Mouse (Mus musculus) kidney, postnatal 0 days (tissue): Measurements from ENCODE around the gene Tepsin. TPM values are rescaled to one million over a fixed set of nuclear protein-coding genes. Genes with fewer than 3 reads are reported as not detected.

ENCODE experiments used
- ATAC-seq: fragments of 200-750 bp; cut with Nextera tagmentation; replicated peaks from 2 replicates; pipeline ENCODE4 v1.8.0; 2017; ENCODE audit warnings: low read depth, moderate number of reproducible peaks, moderate TSS enrichment, moderate library complexity; ENCODE audit not compliant: low FRiP score
- DNase-seq: peaks from one replicate; pipeline ENCODE4 v3.0.0-alpha.2; 2016; ENCODE audit warnings: low spot score
- H3K27ac ChIP-seq: fragments of 300-500 bp; sonication (generic); 2 replicates; pipeline ENCODE4 v1.5.1; 2014; ENCODE audit warnings: mild to moderate bottlenecking
- H3K27me3 ChIP-seq: fragments of 300-500 bp; sonication (generic); 2 replicates; pipeline ENCODE4 v1.6.1; 2014; ENCODE audit warnings: low read length, mixed read lengths; ENCODE audit not compliant: insufficient read depth
- H3K36me3 ChIP-seq: fragments of 300-500 bp; sonication (generic); 2 replicates; pipeline ENCODE4 v1.6.1; 2014; ENCODE audit warnings: low read length, mixed read lengths; ENCODE audit not compliant: insufficient read depth
- H3K4me1 ChIP-seq: fragments of 300-500 bp; sonication (generic); replicated peaks from 2 replicates; pipeline ENCODE4 v1.6.1; 2014; ENCODE audit warnings: antibody characterized with exemption, low read length, mixed read lengths; ENCODE audit not compliant: insufficient read depth
- H3K4me2 ChIP-seq: fragments of 300-500 bp; sonication (generic); 2 replicates; pipeline ENCODE4 v1.6.1; 2014; ENCODE audit warnings: mild to moderate bottlenecking, low read length, moderate library complexity, mixed read lengths
- H3K4me3 ChIP-seq: fragments of 300-500 bp; sonication (generic); replicated peaks from 2 replicates; pipeline ENCODE4 v1.5.1; 2014; ENCODE audit warnings: low read depth, low read length
- H3K9ac ChIP-seq: fragments of 300-500 bp; sonication (generic); 2 replicates; pipeline ENCODE4 v1.6.1; 2014; ENCODE audit warnings: low read depth, low read length
- H3K9me3 ChIP-seq: fragments of 300-500 bp; sonication (generic); replicated peaks from 2 replicates; pipeline ENCODE4 v1.6.1; 2016; ENCODE audit warnings: low read length, inconsistent platforms, mixed read lengths
- CTCF ChIP-seq: IDR thresholded peaks from 2 replicates; pipeline ENCODE4 v1.5.1; 2016; ENCODE audit warnings: antibody characterized with exemption, low read depth, mild to moderate bottlenecking, moderate library complexity
- WGBS: fragments of 180-500 bp; shearing (Covaris S2); extraction: QIAGEN DNeasy Blood & Tissue Kit; methylation state at CpG from one replicate; pipeline ENCODE4 v1.1.7; 2014; 5-methylcytosine and 5-hydroxymethylcytosine counted together
- polyA plus RNA-seq: library from polyadenylated mRNA; unstranded; fragments of >200 nt; fragmentation: Nextera tagmentation; extraction: Ambion mirVana; gene quantifications from 2 replicates; pipeline ENCODE4 v1.2.1, GENCODE M21; 2015

Gene Tepsin
- polyA plus RNA-seq, 1 experiment from 2014 or later, result 10.8 TPM

DNA sequence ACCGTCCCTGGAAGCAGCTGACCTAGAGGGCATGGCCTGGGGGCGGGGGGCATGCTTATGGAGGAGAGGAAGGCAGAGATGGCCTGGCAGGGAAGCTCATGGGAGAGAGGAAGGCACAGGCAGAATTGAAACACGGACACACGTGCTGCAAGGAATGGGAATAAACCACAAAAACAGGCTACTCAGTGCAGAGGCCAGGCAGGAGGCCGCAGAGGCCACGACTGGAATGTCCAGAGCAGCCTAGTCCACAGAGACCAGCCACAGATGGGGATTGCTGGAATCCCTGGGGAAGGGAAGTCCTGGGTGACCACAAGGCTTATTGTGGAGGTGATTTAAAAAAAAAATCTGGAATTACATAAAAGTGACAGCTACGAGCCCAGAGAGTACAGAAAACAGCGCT lies 49.5 kb downstream of the Tepsin start:
- ATAC-seq (no peak), DNase-seq (no peak)
- WGBS, result 70% methylated on average over 8 of the region's 8 CpGs

DNA sequence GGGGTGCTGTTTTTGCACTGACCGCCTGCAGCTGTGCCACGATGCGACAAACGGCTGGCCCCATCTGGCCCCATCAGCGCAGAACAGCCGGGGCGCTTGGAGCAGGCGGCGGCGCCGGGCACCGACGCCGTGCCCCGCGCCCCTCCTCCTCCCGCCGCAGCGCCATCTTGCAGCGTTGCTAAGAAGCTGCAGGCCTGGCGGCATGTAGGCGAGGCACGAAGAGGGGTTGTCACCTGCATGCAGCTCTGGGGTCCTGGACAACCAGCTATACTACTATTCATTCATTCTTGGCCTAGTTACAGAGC lies 50.3 kb downstream of the Tepsin start:
- no peaks in the 10 kb centered on the region for H3K36me3 ChIP-seq
- 5% methylated on average over 23 of the region's 23 CpGs for WGBS
- peaks cover 22% of the 10 kb centered on the region for H3K4me1 ChIP-seq
- H3K27me3 ChIP-seq, result peaks cover 12% of the 10 kb centered on the region; the same call in 1 of the 2 replicates
- no peak overlapping the region for H3K27ac ChIP-seq
- TF ChIP-seq CTCF, result peak; percentile 32; the same call in 1 of the 2 replicates
- ATAC-seq (no peak), DNase-seq (no peak)
- H3K4me3 ChIP-seq, result no peak overlapping the region
- peak overlapping the region; percentile 96 for H3K4me2 ChIP-seq
- H3K9ac ChIP-seq, result no peak overlapping the region
- H3K9me3 ChIP-seq, result no peaks in the 10 kb centered on the region

More for the DNA sequence above, 49.5 kb downstream of the Tepsin start:
- Histone ChIP-seq H3K27ac (no peak overlapping the region), H3K4me1 (peaks cover 22% of the 10 kb centered on the region), H3K9ac (no peak overlapping the region), H3K4me3 (no peak overlapping the region), H3K36me3 (no peaks in the 10 kb centered on the region), H3K4me2 (no peak overlapping the region), H3K9me3 (no peaks in the 10 kb centered on the region), H3K27me3 (peaks cover 12% of the 10 kb centered on the region; the same call in 1 of the 2 replicates)
- TF ChIP-seq CTCF, result no peak

DNA sequence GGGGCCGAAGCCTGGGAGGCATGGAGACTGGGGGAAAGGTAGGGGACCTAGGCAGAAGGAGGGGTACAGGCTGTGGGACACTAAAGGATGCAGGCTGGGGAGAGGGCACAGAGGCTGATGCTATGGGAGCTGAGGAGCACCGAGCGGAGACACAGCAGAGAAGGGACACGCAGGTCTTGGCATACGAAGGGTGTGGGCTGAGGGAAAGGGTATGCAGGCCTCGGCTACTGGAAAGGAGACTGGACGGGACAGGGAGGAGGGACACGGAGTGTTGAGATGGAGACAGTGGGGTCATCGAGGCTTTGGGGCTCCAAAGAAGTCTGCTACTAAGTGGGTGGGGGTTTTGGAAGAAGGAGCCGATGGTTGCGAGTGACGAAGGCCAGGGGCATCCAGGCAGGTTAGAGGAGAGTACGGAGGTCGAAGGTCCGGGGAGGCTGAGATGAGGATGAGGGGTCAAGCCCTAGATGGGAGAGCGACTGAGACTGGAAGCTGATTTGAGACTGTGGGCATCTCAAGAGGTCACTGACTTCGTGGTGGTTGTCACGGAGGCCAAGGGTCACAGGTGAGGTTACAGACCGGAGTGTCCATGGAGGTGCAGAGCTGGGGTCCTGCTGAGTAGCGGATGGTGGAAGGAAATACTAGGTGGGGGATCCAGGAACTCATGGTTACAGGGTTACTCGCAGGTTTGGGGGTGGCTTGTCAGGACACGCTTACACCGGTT lies 50.8 kb downstream of the Tepsin start:
- 20% methylated on average over 23 of the region's 23 CpGs for WGBS
- peak overlapping the region; percentile 96 for H3K4me2 ChIP-seq
- DNase-seq (no peak), ATAC-seq (no peak)
- H3K4me3 ChIP-seq, result peak overlapping the region; percentile 50; the same call in 1 of the 2 replicates
- H3K9me3 ChIP-seq, result no peaks in the 10 kb centered on the region
- H3K27me3 ChIP-seq, result peaks cover 12% of the 10 kb centered on the region; the same call in 1 of the 2 replicates
- peak overlapping the region; percentile 65; the same call in 1 of the 2 replicates for H3K9ac ChIP-seq
- H3K36me3 ChIP-seq, result no peaks in the 10 kb centered on the region
- no peak overlapping the region for H3K27ac ChIP-seq
- no peak for TF ChIP-seq CTCF
- H3K4me1 ChIP-seq, result peaks cover 22% of the 10 kb centered on the region

DNA sequence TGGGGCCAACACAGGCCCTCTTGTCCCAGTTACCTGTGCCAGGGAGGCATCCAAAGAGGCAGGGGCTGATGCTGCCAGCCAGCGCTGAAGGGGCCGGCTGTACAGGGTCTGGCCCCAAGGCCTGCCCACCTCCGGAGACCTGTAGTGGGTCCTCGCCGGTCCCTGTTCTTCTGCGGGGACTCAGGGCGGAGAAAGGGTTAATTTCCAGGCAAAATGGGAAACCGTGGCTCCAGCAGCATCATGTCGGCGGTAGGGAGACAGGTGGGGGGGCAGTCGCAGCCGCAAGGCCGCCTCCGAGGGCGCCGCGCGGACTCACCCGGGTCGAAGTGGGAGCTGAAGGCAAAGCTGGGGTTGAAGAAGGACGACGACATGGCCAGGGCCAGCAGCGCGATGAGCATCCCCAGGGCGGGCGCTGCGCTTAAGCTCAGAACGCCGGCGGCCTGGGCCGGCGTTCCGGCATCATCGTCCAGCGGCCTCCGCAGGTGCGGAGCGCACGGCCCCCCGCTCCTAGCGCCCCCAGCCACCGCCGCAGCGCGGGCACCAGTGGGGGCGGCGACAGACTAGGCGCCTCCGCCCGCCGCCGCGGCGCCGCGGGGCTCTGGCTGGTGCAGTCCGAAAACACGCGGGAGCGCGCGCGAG lies 51.9 kb downstream of the Tepsin start, which contains the start of gene Aatk:
Aatk (minus strand) TSS at position 615 of the 639 bp plus-strand sequence.
- DNase-seq, result no peak
- peaks cover 12% of the 10 kb centered on the region; the same call in 1 of the 2 replicates for H3K27me3 ChIP-seq
- H3K36me3 ChIP-seq, result no peaks in the 10 kb centered on the region
- no peak for ATAC-seq
- H3K9me3 ChIP-seq, result no peaks in the 10 kb centered on the region
- peak within 1 kb of the TSS; percentile 50 for H3K4me3 ChIP-seq
- H3K4me2 ChIP-seq, result peak within 1 kb of the TSS; percentile 96
- peak within 1 kb of the TSS; percentile 8; the same call in 1 of the 2 replicates for H3K27ac ChIP-seq
- H3K9ac ChIP-seq, result peak within 1 kb of the TSS; percentile 65
- H3K4me1 ChIP-seq, result peaks cover 22% of the 10 kb centered on the region
- TF ChIP-seq CTCF, result no peak
- 3% methylated on average over 49 of the region's 63 CpGs for WGBS

DNA sequence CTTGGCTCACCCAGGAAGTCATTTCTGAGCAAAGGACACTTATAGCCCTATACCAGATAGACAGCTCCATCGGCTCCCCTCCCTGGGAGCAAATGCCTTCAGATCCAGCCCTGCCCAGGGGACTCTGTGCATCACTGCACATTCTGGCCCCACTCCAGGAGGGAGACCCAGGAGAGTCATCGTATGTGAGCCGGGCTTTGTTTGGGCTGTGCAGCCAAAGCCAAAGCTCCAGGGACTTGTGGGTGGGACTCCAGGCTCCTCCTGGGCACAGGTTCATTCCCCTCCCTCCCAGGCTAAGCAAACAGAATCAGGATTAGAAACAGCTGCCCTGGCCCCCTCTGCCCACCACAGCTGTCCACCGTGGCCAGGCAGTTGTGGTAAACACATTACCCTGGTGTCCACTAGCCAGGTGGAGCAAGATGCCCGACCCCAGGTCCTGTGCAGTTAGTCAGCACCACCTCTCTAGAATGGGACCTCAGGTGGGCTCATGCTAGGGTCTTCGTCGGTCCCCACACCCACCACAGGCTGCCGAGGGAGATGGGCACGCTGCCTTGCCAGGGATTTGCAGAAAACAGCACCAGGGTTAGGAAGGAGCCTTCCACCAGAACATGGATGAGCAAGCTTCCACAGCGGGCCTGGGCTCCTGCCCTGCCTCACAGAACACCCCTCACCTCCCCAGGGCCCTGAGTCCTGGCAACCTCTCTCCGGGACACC lies 52.5 kb downstream of the Tepsin start:
- Histone ChIP-seq H3K4me2 (peak overlapping the region; percentile 96), H3K27me3 (peaks cover 12% of the 10 kb centered on the region; the same call in 1 of the 2 replicates), H3K27ac (peak overlapping the region; percentile 8; the same call in 1 of the 2 replicates), H3K9ac (no peak overlapping the region), H3K4me1 (peaks cover 22% of the 10 kb centered on the region), H3K9me3 (no peaks in the 10 kb centered on the region), H3K36me3 (no peaks in the 10 kb centered on the region), H3K4me3 (peak overlapping the region; percentile 50; the same call in 1 of the 2 replicates)
- DNase-seq (no peak), ATAC-seq (no peak)
- 48% methylated on average over 11 of the region's 11 CpGs for WGBS
- no peak for TF ChIP-seq CTCF

DNA sequence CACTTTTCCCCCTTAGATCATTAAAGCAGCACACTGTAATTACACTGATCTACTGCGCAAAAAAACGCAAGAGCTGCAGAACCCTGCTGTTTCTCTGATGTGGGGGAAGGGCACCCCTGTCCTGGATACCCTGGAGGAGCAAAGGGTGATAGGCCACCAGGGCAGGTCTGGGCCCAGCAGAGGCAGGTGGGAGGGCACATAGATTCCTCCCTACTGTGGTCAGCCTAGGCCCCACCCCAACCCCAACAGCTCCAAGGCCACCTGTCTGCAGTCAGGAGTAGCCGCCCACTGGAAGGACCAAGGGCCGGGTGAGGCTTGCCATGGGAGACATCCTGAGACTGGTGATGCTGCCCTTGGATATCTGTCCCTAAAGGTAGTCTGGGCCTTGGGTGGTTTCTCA lies 53.2 kb downstream of the Tepsin start:
- Histone ChIP-seq H3K27me3 (peaks cover 12% of the 10 kb centered on the region; the same call in 1 of the 2 replicates), H3K36me3 (no peaks in the 10 kb centered on the region), H3K9me3 (no peaks in the 10 kb centered on the region), H3K9ac (no peak overlapping the region), H3K4me1 (peaks cover 22% of the 10 kb centered on the region), H3K4me3 (no peak overlapping the region), H3K4me2 (no peak overlapping the region), H3K27ac (no peak overlapping the region)
- no peak for TF ChIP-seq CTCF
- DNase-seq (no peak), ATAC-seq (no peak)
- 66% methylated on average over 4 of the region's 4 CpGs for WGBS
